Mouse (Mus musculus) heart, embryonic 12.5 days (tissue): ENCODE measurements around the gene Plxdc1. TPM values are rescaled to one million over a fixed set of nuclear protein-coding genes. Genes with fewer than 3 reads are reported as not detected.
A peak's percentile ranks its signal among the peaks of the same experiment; 100 is the strongest.

Experiments used
- ATAC-seq: fragments of 200-750 bp; cut with Nextera tagmentation; 2 replicates; pipeline ENCODE4 v1.8.0; 2017; ENCODE audit warnings: moderate TSS enrichment, moderate library complexity; ENCODE audit not compliant: insufficient number of reproducible peaks, low FRiP score
- H3K27ac ChIP-seq: fragments of 300-500 bp; sonication (generic); 2 replicates; pipeline ENCODE4 v1.5.1; 2016; ENCODE audit warnings: mild to moderate bottlenecking, moderate library complexity; ENCODE audit not compliant: poor library complexity, severe bottlenecking
- H3K27me3 ChIP-seq: fragments of 300-500 bp; sonication (generic); replicated peaks from 2 replicates; pipeline ENCODE4 v1.6.1; 2016; ENCODE audit warnings: mild to moderate bottlenecking, moderate library complexity
- H3K36me3 ChIP-seq: fragments of 300-500 bp; sonication (generic); 2 replicates; pipeline ENCODE4 v1.6.1; 2016; ENCODE audit warnings: mild to moderate bottlenecking, moderate library complexity
- H3K4me1 ChIP-seq: fragments of 300-500 bp; sonication (generic); replicated peaks from 2 replicates; pipeline ENCODE4 v1.6.1; 2016; ENCODE audit warnings: mild to moderate bottlenecking
- H3K4me2 ChIP-seq: fragments of 300-500 bp; sonication (generic); 2 replicates; pipeline ENCODE4 v1.6.1; 2016; ENCODE audit warnings: mild to moderate bottlenecking, moderate library complexity
- H3K4me3 ChIP-seq: fragments of 300-500 bp; sonication (generic); 2 replicates; pipeline ENCODE4 v1.5.1; 2016; ENCODE audit warnings: mild to moderate bottlenecking
- H3K9ac ChIP-seq: fragments of 300-500 bp; sonication (generic); 2 replicates; pipeline ENCODE4 v1.6.1; 2016; ENCODE audit warnings: mild to moderate bottlenecking, moderate library complexity
- H3K9me3 ChIP-seq: fragments of 300-500 bp; sonication (generic); replicated peaks from 2 replicates; pipeline ENCODE4 v1.6.1; 2016; ENCODE audit warnings: mild to moderate bottlenecking, moderate library complexity
- WGBS: fragments of 180-500 bp; shearing (Covaris S2); methylation state at CpG from one replicate; pipeline ENCODE4 v1.1.7; 2016; 5-methylcytosine and 5-hydroxymethylcytosine counted together
- polyA plus RNA-seq: library from polyadenylated mRNA; unstranded; fragments of >200 nt; fragmentation: Nextera tagmentation; extraction: Ambion mirVana; gene quantifications from 2 replicates; pipeline ENCODE4 v1.2.1, GENCODE M21; 2016

Plxdc1 gene
- polyA plus RNA-seq, 1 experiment from 2014 or later, result 0.31 TPM

- Histone ChIP-seq H3K4me3 (no peak overlapping the region), H3K36me3 (peaks cover 15% of the 10 kb centered on the region), H3K9ac (no peak overlapping the region), H3K27ac (no peak overlapping the region), H3K27me3 (peaks cover 15% of the 10 kb centered on the region), H3K4me2 (no peak overlapping the region), H3K4me1 (peaks cover 39% of the 10 kb centered on the region), H3K9me3 (no peaks in the 10 kb centered on the region)
- 92% methylated on average over 3 of the region's 3 CpGs for WGBS
- no peak for ATAC-seq
These were observed 38.3 kb upstream of the Plxdc1 start for GRCm38 (mm10) chr11:98024516-98024915.

GRCm38 (mm10) chr11:98022555-98023371, 36.5 kb upstream of the Plxdc1 start, which contains the start of gene Cacnb1:
Gene Cacnb1 (minus strand): TSS chr11:98023034.
- peak; percentile 43 for ATAC-seq
- Histone ChIP-seq H3K4me1 (peaks cover 42% of the 10 kb centered on the region), H3K27me3 (peaks cover 16% of the 10 kb centered on the region), H3K9me3 (no peaks in the 10 kb centered on the region), H3K9ac (peak within 1 kb of the TSS; percentile 77), H3K27ac (peak within 1 kb of the TSS; percentile 67), H3K4me2 (peak within 1 kb of the TSS; percentile 97), H3K36me3 (no peaks in the 10 kb centered on the region), H3K4me3 (peak within 1 kb of the TSS; percentile 79)
- WGBS, result 2% methylated on average over 37 of the region's 52 CpGs

- WGBS, result under 1% methylated on average over 23 of the region's 23 CpGs
- no peak; the same call in none of the 2 replicates for ATAC-seq
These were observed 36.0 kb upstream of the Plxdc1 start for GRCm38 (mm10) chr11:98022253-98022554.

GRCm38 (mm10) chr11:98021565-98022252, 35.5 kb upstream of the Plxdc1 start:
- 5% methylated on average over 32 of the region's 34 CpGs for WGBS
- peak overlapping the region; percentile 97 for H3K4me2 ChIP-seq
- peaks cover 16% of the 10 kb centered on the region for H3K27me3 ChIP-seq
- peaks cover 39% of the 10 kb centered on the region for H3K4me1 ChIP-seq
- ATAC-seq, result no peak
- H3K27ac ChIP-seq, result peak overlapping the region; percentile 67; the same call in 1 of the 2 replicates
- no peaks in the 10 kb centered on the region for H3K9me3 ChIP-seq
- H3K36me3 ChIP-seq, result no peaks in the 10 kb centered on the region
- H3K4me3 ChIP-seq, result peak overlapping the region; percentile 79
- peak overlapping the region; percentile 77 for H3K9ac ChIP-seq

More at GRCm38 (mm10) chr11:98022253-98022554, 36.0 kb upstream of the Plxdc1 start:
- Histone ChIP-seq H3K4me1 (peaks cover 39% of the 10 kb centered on the region), H3K27ac (peak overlapping the region; percentile 67), H3K9me3 (no peaks in the 10 kb centered on the region), H3K27me3 (peaks cover 16% of the 10 kb centered on the region), H3K36me3 (no peaks in the 10 kb centered on the region), H3K9ac (peak overlapping the region; percentile 77), H3K4me2 (peak overlapping the region; percentile 97), H3K4me3 (peak overlapping the region; percentile 79)

GRCm38 (mm10) chr11:98021118-98021517, 34.9 kb upstream of the Plxdc1 start:
- peaks cover 16% of the 10 kb centered on the region for H3K27me3 ChIP-seq
- peak overlapping the region; percentile 79 for H3K4me3 ChIP-seq
- peak overlapping the region; percentile 97 for H3K4me2 ChIP-seq
- 62% methylated on average over 2 of the region's 2 CpGs for WGBS
- no peak overlapping the region for H3K9ac ChIP-seq
- peaks cover 2% of the 10 kb centered on the region; the same call in 1 of the 2 replicates for H3K36me3 ChIP-seq
- H3K27ac ChIP-seq, result no peak overlapping the region
- peaks cover 38% of the 10 kb centered on the region for H3K4me1 ChIP-seq
- no peaks in the 10 kb centered on the region for H3K9me3 ChIP-seq
- ATAC-seq, result no peak

GRCm38 (mm10) chr11:98020710-98021109, 34.5 kb upstream of the Plxdc1 start:
- 77% methylated on average over 1 of the region's 1 CpGs for WGBS
- no peak for ATAC-seq
- H3K36me3 ChIP-seq, result peaks cover 6% of the 10 kb centered on the region; the same call in 1 of the 2 replicates
- H3K9me3 ChIP-seq, result no peaks in the 10 kb centered on the region
- H3K4me1 ChIP-seq, result peaks cover 34% of the 10 kb centered on the region
- H3K9ac ChIP-seq, result no peak overlapping the region
- no peak overlapping the region for H3K4me3 ChIP-seq
- H3K27ac ChIP-seq, result no peak overlapping the region
- H3K27me3 ChIP-seq, result peaks cover 16% of the 10 kb centered on the region
- no peak overlapping the region for H3K4me2 ChIP-seq

GRCm38 (mm10) chr11:98019883-98020610, 33.8 kb upstream of the Plxdc1 start:
- peaks cover 16% of the 10 kb centered on the region for H3K27me3 ChIP-seq
- no peak overlapping the region for H3K27ac ChIP-seq
- no peak overlapping the region for H3K4me2 ChIP-seq
- 45% methylated on average over 8 of the region's 8 CpGs for WGBS
- no peak for ATAC-seq
- no peaks in the 10 kb centered on the region for H3K9me3 ChIP-seq
- H3K9ac ChIP-seq, result peak overlapping the region; percentile 29; the same call in 1 of the 2 replicates
- H3K4me1 ChIP-seq, result peaks cover 32% of the 10 kb centered on the region
- peaks cover 11% of the 10 kb centered on the region; the same call in 1 of the 2 replicates for H3K36me3 ChIP-seq
- no peak overlapping the region for H3K4me3 ChIP-seq

- peaks cover 16% of the 10 kb centered on the region for H3K27me3 ChIP-seq
- 36% methylated on average over 10 of the region's 10 CpGs for WGBS
- peaks cover 32% of the 10 kb centered on the region for H3K4me1 ChIP-seq
- peaks cover 11% of the 10 kb centered on the region; the same call in 1 of the 2 replicates for H3K36me3 ChIP-seq
- no peak for ATAC-seq
- no peaks in the 10 kb centered on the region for H3K9me3 ChIP-seq
- no peak overlapping the region for H3K27ac ChIP-seq
- H3K9ac ChIP-seq, result peak overlapping the region; percentile 29; the same call in 1 of the 2 replicates
- H3K4me2 ChIP-seq, result no peak overlapping the region
- H3K4me3 ChIP-seq, result no peak overlapping the region
These were observed 32.8 kb upstream of the Plxdc1 start for GRCm38 (mm10) chr11:98018858-98019641.

GRCm38 (mm10) chr11:98018222-98018621, 32.0 kb upstream of the Plxdc1 start:
- ATAC-seq, result no peak
- Histone ChIP-seq H3K36me3 (peaks cover 11% of the 10 kb centered on the region; the same call in 1 of the 2 replicates), H3K27ac (no peak overlapping the region), H3K4me2 (no peak overlapping the region), H3K27me3 (peaks cover 16% of the 10 kb centered on the region), H3K4me3 (no peak overlapping the region), H3K9me3 (no peaks in the 10 kb centered on the region), H3K9ac (peak overlapping the region; percentile 52; the same call in 1 of the 2 replicates), H3K4me1 (peaks cover 32% of the 10 kb centered on the region)
- WGBS, result 59% methylated on average over 6 of the region's 6 CpGs

- H3K4me1 ChIP-seq, result peaks cover 38% of the 10 kb centered on the region
- H3K27ac ChIP-seq, result no peak overlapping the region
- H3K36me3 ChIP-seq, result peaks cover 11% of the 10 kb centered on the region; the same call in 1 of the 2 replicates
- peaks cover 28% of the 10 kb centered on the region for H3K27me3 ChIP-seq
- H3K9me3 ChIP-seq, result no peaks in the 10 kb centered on the region
- H3K4me3 ChIP-seq, result no peak overlapping the region
- ATAC-seq, result no peak
- WGBS, result 75% methylated on average over 4 of the region's 4 CpGs
- no peak overlapping the region for H3K4me2 ChIP-seq
- no peak overlapping the region for H3K9ac ChIP-seq
These were observed 30.6 kb upstream of the Plxdc1 start for GRCm38 (mm10) chr11:98016824-98017223.
